Mouse (Mus musculus) MEL (cell line): Measurements from ENCODE around the gene Olfr180. TPM values are rescaled to one million over a fixed set of nuclear protein-coding genes. Genes with fewer than 3 reads are reported as not detected.

Experiments used
- DNase-seq: peaks from one replicate; pipeline ENCODE4 v3.0.0; 2011; ENCODE audit warnings: low read depth, low spot score
- H3K27ac ChIP-seq: 2 replicates; pipeline ENCODE4 v1.5.1; 2012; ENCODE audit warnings: low read depth, mild to moderate bottlenecking, control low read depth, low read length, moderate library complexity; ENCODE audit not compliant: control insufficient read depth
- H3K27me3 ChIP-seq, 2 experiments: fragments of 150-350 bp in 1 of 2; sonication (generic) in 1 of 2; 2 replicates each; pipeline ENCODE4 v1.6.1; 2012; ENCODE audit warnings: low read length in 2 of 2, mild to moderate bottlenecking in 2 of 2, improper control_type of control experiment in 1 of 2, moderate library complexity in 1 of 2; ENCODE audit not compliant: insufficient read depth in 2 of 2, control insufficient read depth in 1 of 2
- H3K36me3 ChIP-seq, 2 experiments: 2 replicates each; pipeline ENCODE4 v1.6.1; 2012 to 2014; ENCODE audit warnings: low read length in 2 of 2, improper control_type of control experiment in 1 of 2, inconsistent platforms in 1 of 2, mild to moderate bottlenecking in 1 of 2; ENCODE audit not compliant: insufficient read depth in 2 of 2, control insufficient read depth in 1 of 2
- H3K4me1 ChIP-seq, 2 experiments: fragments of 150-350 bp in 1 of 2; sonication (generic) in 1 of 2; 2 replicates each; pipeline ENCODE4 v1.6.1; 2012; ENCODE audit warnings: low read length in 2 of 2, improper control_type of control experiment in 1 of 2, mild to moderate bottlenecking in 1 of 2; ENCODE audit not compliant: insufficient read depth in 2 of 2, control insufficient read depth in 1 of 2
- H3K4me3 ChIP-seq, 2 experiments: fragments of 150-350 bp in 1 of 2; sonication (generic) in 1 of 2; 2 replicates each; pipeline ENCODE4 v1.5.1; 2012; ENCODE audit warnings: low read depth in 2 of 2, low read length in 2 of 2, mild to moderate bottlenecking in 2 of 2, moderate library complexity in 2 of 2, control low read depth in 1 of 2, improper control_type of control experiment in 1 of 2; ENCODE audit not compliant: control insufficient read depth in 1 of 2, insufficient read depth in 1 of 2
- H3K79me2 ChIP-seq: 2 replicates; pipeline ENCODE4 v1.6.1; 2012; ENCODE audit warnings: mild to moderate bottlenecking, low read length, moderate library complexity; ENCODE audit not compliant: control insufficient read depth, poor library complexity, insufficient read depth
- H3K9ac ChIP-seq: 2 replicates; pipeline ENCODE4 v1.6.1; 2012; ENCODE audit warnings: low read depth, mild to moderate bottlenecking, control low read depth, low read length, moderate library complexity; ENCODE audit not compliant: control insufficient read depth, poor library complexity, severe bottlenecking
- H3K9me3 ChIP-seq: fragments of 150-350 bp; sonication (generic); replicated peaks from 2 replicates; pipeline ENCODE4 v1.6.1; 2012; ENCODE audit warnings: mild to moderate bottlenecking, low read length, improper control_type of control experiment, moderate library complexity; ENCODE audit not compliant: insufficient read depth
- BHLHE40 ChIP-seq: IDR thresholded peaks from 2 replicates; pipeline ENCODE4 v1.6.1; 2012; ENCODE audit warnings: low read depth, mild to moderate bottlenecking, inconsistent platforms, low read length, improper control_type of control experiment, borderline replicate concordance
- CHD1 ChIP-seq: IDR thresholded peaks from 2 replicates; pipeline ENCODE4 v1.6.1; 2012; ENCODE audit warnings: low read depth, mild to moderate bottlenecking, inconsistent platforms, low read length, improper control_type of control experiment
- CHD2 ChIP-seq: IDR thresholded peaks from 2 replicates; pipeline ENCODE4 v1.6.1; 2011; ENCODE audit warnings: low read length, improper control_type of control experiment
- CTCF ChIP-seq, 3 experiments: IDR thresholded peaks in 2 of 3; conservative IDR thresholded peaks in 1 of 3; 2 replicates each; pipeline ENCODE4 v1.5.1; 2011 to 2012; ENCODE audit warnings: low read length in 3 of 3, low read depth in 2 of 3, mild to moderate bottlenecking in 2 of 3, improper control_type of control experiment in 1 of 3, inconsistent platforms in 1 of 3, mixed read lengths in 1 of 3, moderate library complexity in 1 of 3; ENCODE audit not compliant: control insufficient read depth in 1 of 3, insufficient read depth in 1 of 3, poor library complexity in 1 of 3, severe bottlenecking in 1 of 3
- E2F4 ChIP-seq: IDR thresholded peaks from 2 replicates; pipeline ENCODE4 v1.6.1; 2011; ENCODE audit warnings: low read depth, low read length, improper control_type of control experiment, borderline replicate concordance
- EP300 ChIP-seq, 2 experiments: IDR thresholded peaks; 2 replicates each; pipeline ENCODE4 v1.6.1; 2011; ENCODE audit warnings: improper control_type of control experiment in 2 of 2, low read length in 2 of 2, low read depth in 1 of 2, mild to moderate bottlenecking in 1 of 2
- GABPA ChIP-seq: IDR thresholded peaks from 2 replicates; pipeline ENCODE4 v1.6.1; 2012; ENCODE audit warnings: low read depth, mild to moderate bottlenecking, inconsistent platforms, low read length, improper control_type of control experiment, moderate library complexity
- HCFC1 ChIP-seq: IDR thresholded peaks from 2 replicates; pipeline ENCODE4 v1.6.1; 2012; ENCODE audit warnings: low read depth, mild to moderate bottlenecking, inconsistent platforms, low read length, improper control_type of control experiment, moderate library complexity
- JUND ChIP-seq: IDR thresholded peaks from 2 replicates; pipeline ENCODE4 v1.6.1; 2011; ENCODE audit warnings: low read depth, mild to moderate bottlenecking, improper control_type of control experiment, low read length
- MAFK ChIP-seq: IDR thresholded peaks from 2 replicates; pipeline ENCODE4 v1.6.1; 2011; ENCODE audit warnings: low read depth, mild to moderate bottlenecking, low read length, improper control_type of control experiment, borderline replicate concordance
- MAX ChIP-seq: IDR thresholded peaks from 2 replicates; pipeline ENCODE4 v1.6.1; 2011; ENCODE audit warnings: low read length, improper control_type of control experiment
- MAZ ChIP-seq: IDR thresholded peaks from 2 replicates; pipeline ENCODE4 v1.6.1; 2012; ENCODE audit warnings: low read depth, mild to moderate bottlenecking, inconsistent platforms, low read length, improper control_type of control experiment
- MEF2A ChIP-seq: IDR thresholded peaks from 2 replicates; pipeline ENCODE4 v1.6.1; 2014; ENCODE audit warnings: low read depth, mild to moderate bottlenecking, inconsistent platforms, low read length, improper control_type of control experiment; ENCODE audit not compliant: poor library complexity, insufficient replicate concordance, severe bottlenecking; ENCODE audit errors: extremely low read depth
- MXI1 ChIP-seq: IDR thresholded peaks from 2 replicates; pipeline ENCODE4 v1.6.1; 2011; ENCODE audit warnings: mild to moderate bottlenecking, low read depth, low read length, improper control_type of control experiment
- MYB ChIP-seq: IDR thresholded peaks from 2 replicates; pipeline ENCODE4 v1.6.1; 2011; ENCODE audit warnings: mild to moderate bottlenecking, low read depth, low read length, improper control_type of control experiment
- MYC ChIP-seq: IDR thresholded peaks from 2 replicates; pipeline ENCODE4 v1.6.1; 2011; ENCODE audit warnings: low read depth, mild to moderate bottlenecking, low read length, improper control_type of control experiment, moderate library complexity
- POLR2A ChIP-seq, 2 experiments: IDR thresholded peaks; 2 replicates each; pipeline ENCODE4 v1.6.1; 2011 to 2012; ENCODE audit warnings: low read length in 2 of 2, mild to moderate bottlenecking in 2 of 2, control low read depth in 1 of 2, improper control_type of control experiment in 1 of 2, low read depth in 1 of 2, moderate library complexity in 1 of 2; ENCODE audit not compliant: control insufficient read depth in 1 of 2, insufficient read depth in 1 of 2, poor library complexity in 1 of 2
- POLR2AphosphoS2 ChIP-seq: IDR thresholded peaks from 2 replicates; pipeline ENCODE4 v1.6.1; 2011; ENCODE audit warnings: low read length, improper control_type of control experiment
- TAL1 ChIP-seq: IDR thresholded peaks from 2 replicates; pipeline ENCODE4 v1.6.1; 2012; ENCODE audit warnings: mild to moderate bottlenecking, inconsistent platforms, low read length, moderate library complexity, mixed read lengths
- TCF12 ChIP-seq: IDR thresholded peaks from 2 replicates; pipeline ENCODE4 v1.6.1; 2014; ENCODE audit warnings: low read depth, mild to moderate bottlenecking, inconsistent platforms, low read length, improper control_type of control experiment, moderate library complexity
- UBTF ChIP-seq: IDR thresholded peaks from 2 replicates; pipeline ENCODE4 v1.6.1; 2012; ENCODE audit warnings: low read depth, mild to moderate bottlenecking, inconsistent platforms, low read length, improper control_type of control experiment, moderate library complexity, borderline replicate concordance; ENCODE audit not compliant: insufficient read depth
- USF1 ChIP-seq: IDR thresholded peaks from 2 replicates; pipeline ENCODE4 v1.6.1; 2014; ENCODE audit warnings: low read depth, mild to moderate bottlenecking, inconsistent platforms, low read length, improper control_type of control experiment, moderate library complexity
- USF2 ChIP-seq, 2 experiments: IDR thresholded peaks; 2 replicates each; pipeline ENCODE4 v1.6.1; 2011 to 2012; ENCODE audit warnings: improper control_type of control experiment in 2 of 2, low read length in 2 of 2, borderline replicate concordance in 1 of 2, inconsistent platforms in 1 of 2, low read depth in 1 of 2, mild to moderate bottlenecking in 1 of 2; ENCODE audit not compliant: insufficient read depth in 1 of 2
- ZKSCAN1 ChIP-seq: IDR thresholded peaks from 2 replicates; pipeline ENCODE4 v1.6.1; 2012; ENCODE audit warnings: low read depth, mild to moderate bottlenecking, inconsistent platforms, low read length, improper control_type of control experiment, moderate library complexity
- ZMIZ1 ChIP-seq: IDR thresholded peaks from 2 replicates; pipeline ENCODE4 v1.6.1; 2012; ENCODE audit warnings: low read depth, mild to moderate bottlenecking, inconsistent platforms, low read length, improper control_type of control experiment, moderate library complexity
- ZNF384 ChIP-seq: IDR thresholded peaks from 2 replicates; pipeline ENCODE4 v1.6.1; 2012; ENCODE audit warnings: low read depth, mild to moderate bottlenecking, inconsistent platforms, low read length, improper control_type of control experiment
- polyA plus RNA-seq, 2 experiments: library from polyadenylated mRNA; stranded (reverse) in 1 of 2; unstranded in 1 of 2; fragments of >175 nt in 1 of 2; fragments of >200 nt in 1 of 2; gene quantifications; 2 replicates each; pipeline versions ENCODE4 v1.2.1 to v1.2.4; 2012; ENCODE audit warnings: low replicate concordance in 2 of 2, low read depth in 1 of 2; ENCODE audit not compliant: insufficient read length in 2 of 2, insufficient read depth in 1 of 2, missing spikeins in 1 of 2
- total RNA-seq: library from RNA; depleted of rRNA; stranded (reverse); fragments of 300-350 nt; gene quantifications from 2 replicates; pipeline ENCODE4 v1.2.3, GENCODE M21; 2012

Gene Olfr180
- total and polyA plus RNA-seq, 3 experiments = 0.50 to 1.1 TPM; not detected in 1

DNA sequence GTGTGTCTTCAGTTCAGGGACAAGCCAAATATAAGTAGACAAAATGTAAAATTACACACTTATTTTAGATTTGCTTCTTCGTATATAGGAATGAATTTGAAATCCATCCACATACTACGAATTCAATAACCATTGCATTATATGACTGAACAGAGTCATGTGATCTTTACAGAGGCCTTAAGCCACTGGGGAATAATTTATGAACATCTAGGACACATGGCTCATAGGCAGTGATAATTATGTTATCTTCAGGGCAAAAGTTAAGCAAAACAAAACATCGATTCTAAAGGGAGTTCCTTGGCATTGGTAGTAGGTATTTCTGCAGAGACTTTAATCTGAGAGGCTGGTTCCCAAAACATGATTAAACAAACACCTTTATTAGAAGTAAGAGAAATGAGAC, 37.2 kb downstream of the Olfr180 start, which contains the start of gene Olfr178:
Olfr178 (minus strand) TSS at position 101 of the 400 bp plus-strand sequence.
- H3K36me3 ChIP-seq = peaks cover 0 to 6% of the 10 kb centered on the region in 2 experiments; a peak in 3 of 4 replicates
- no peaks in the 10 kb centered on the region for H3K79me2 ChIP-seq
- H3K4me1 ChIP-seq = no peaks in the 10 kb centered on the region
- H3K4me3 ChIP-seq = no peak within 1 kb of the TSS
- DNase-seq = no peak
- TF ChIP-seq JUND (no peak), HCFC1 (no peak), ZMIZ1 (no peak), TAL1 (no peak), CHD2 (no peak), MAZ (no peak), MXI1 (no peak), MEF2A (no peak), MYC (no peak), CHD1 (no peak), TCF12 (no peak), MAX (no peak), USF1 (no peak)
- no peak within 1 kb of the TSS for H3K9ac ChIP-seq
- H3K27me3 ChIP-seq = no peaks in the 10 kb centered on the region
- H3K27ac ChIP-seq = no peak within 1 kb of the TSS
- no peaks in the 10 kb centered on the region for H3K9me3 ChIP-seq

DNA sequence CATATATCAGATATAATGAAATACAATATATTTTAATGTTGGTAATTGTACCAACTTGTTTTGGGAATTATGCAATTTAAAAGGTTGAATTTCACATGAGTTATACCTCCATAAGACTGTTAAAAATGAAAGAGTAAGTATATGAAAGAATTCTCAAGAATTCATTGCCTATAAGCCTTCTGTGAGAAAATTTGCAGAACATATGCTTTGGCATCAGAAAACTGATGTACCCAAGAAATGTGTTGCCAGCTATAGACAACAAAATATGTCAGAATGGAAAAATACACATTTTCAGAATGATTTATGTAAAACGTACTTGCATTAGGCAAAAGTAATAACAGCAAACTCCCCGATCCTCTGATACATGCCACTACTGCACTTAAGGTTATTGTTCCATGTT, 44.8 kb downstream of the Olfr180 start:
- no peak for TF ChIP-seq GABPA
- no peak for TF ChIP-seq ZNF384
- no peak for TF ChIP-seq USF1
- H3K4me1 ChIP-seq = no peaks in the 10 kb centered on the region
- H3K36me3 ChIP-seq = no peaks in the 10 kb centered on the region; a peak in 2 of 4 replicates
- no peak overlapping the region for H3K4me3 ChIP-seq
- H3K79me2 ChIP-seq = no peaks in the 10 kb centered on the region
- no peaks in the 10 kb centered on the region for H3K27me3 ChIP-seq
- H3K27ac ChIP-seq = no peak overlapping the region
- H3K9me3 ChIP-seq = no peaks in the 10 kb centered on the region
- H3K9ac ChIP-seq = no peak overlapping the region
- DNase-seq = no peak

DNA sequence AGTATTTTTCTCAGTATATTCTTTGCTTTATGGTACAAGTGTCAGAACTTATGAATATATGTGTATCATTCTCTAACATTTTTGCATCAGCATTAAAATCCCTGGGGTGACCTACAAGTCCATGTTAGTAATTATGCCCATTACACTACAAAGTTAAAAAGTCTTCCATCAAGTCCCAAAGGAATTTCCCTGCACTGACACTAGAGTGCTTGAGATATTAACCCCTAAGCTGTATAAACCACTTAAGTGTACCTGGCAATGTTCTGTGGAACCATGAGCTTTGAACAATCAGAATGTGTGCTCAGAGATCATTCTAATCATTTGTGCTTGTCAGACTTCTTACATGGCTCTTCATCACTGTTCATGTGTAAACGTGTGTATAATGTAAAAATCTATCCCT, 54.5 kb downstream of the Olfr180 start, which contains the start of gene Olfr177:
Olfr177 (minus strand) TSS at position 101 of the 400 bp plus-strand sequence.
- DNase-seq = no peak
- Histone ChIP-seq H3K27me3 (no peaks in the 10 kb centered on the region), H3K27ac (no peak within 1 kb of the TSS), H3K9ac (no peak within 1 kb of the TSS), H3K4me3 (no peak within 1 kb of the TSS), H3K4me1 (peaks cover 0 to 7% of the 10 kb centered on the region in 2 experiments; a peak in 2 of 4 replicates), H3K79me2 (no peaks in the 10 kb centered on the region), H3K36me3 (no peaks in the 10 kb centered on the region; a peak in 1 of 4 replicates), H3K9me3 (no peaks in the 10 kb centered on the region)
- no peak for TF ChIP-seq MAFK
- no peak for TF ChIP-seq MEF2A
- no peak for TF ChIP-seq POLR2A (IDR thresholded peaks at IDR 0.05; ENCODE audit: control insufficient read depth in 1 of 2, insufficient read depth in 1 of 2, low read depth in 1 of 2, low read length in 2 of 2, poor library complexity in 1 of 2)
- no peak for TF ChIP-seq UBTF
- TF ChIP-seq CHD2 = no peak
- TF ChIP-seq BHLHE40 = no peak
- TF ChIP-seq EP300 (IDR thresholded peaks at IDR 0.05; ENCODE audit: low read depth in 1 of 2, low read length in 2 of 2) = no peak
- TF ChIP-seq USF2 (IDR thresholded peaks at IDR 0.05; ENCODE audit: borderline replicate concordance in 1 of 2, insufficient read depth in 1 of 2, low read depth in 1 of 2, low read length in 2 of 2) = no peak
- no peak for TF ChIP-seq CTCF (IDR thresholded peaks at IDR 0.05 in 2 of 3, conservative IDR thresholded peaks at IDR 0.05 in 1 of 3; ENCODE audit: control insufficient read depth in 1 of 3, insufficient read depth in 1 of 3, low read depth in 2 of 3, low read length in 3 of 3, poor library complexity in 1 of 3, severe bottlenecking in 1 of 3)
- no peak for TF ChIP-seq TCF12
- TF ChIP-seq E2F4 = no peak
- no peak for TF ChIP-seq MYB
- TF ChIP-seq ZKSCAN1 = no peak
- no peak for TF ChIP-seq MYC
- TF ChIP-seq POLR2AphosphoS2 = no peak
